Mouse (Mus musculus) CH12.LX (cell line): Measurements from ENCODE around the gene Snx32. TPM values are rescaled to one million over a fixed set of nuclear protein-coding genes. Genes with fewer than 3 reads are reported as not detected.

ENCODE experiments used
- DNase-seq: peaks from one replicate; pipeline ENCODE4 v3.0.0-alpha.2; 2013; ENCODE audit errors: extremely low read depth
- H3K27ac ChIP-seq: 2 replicates; pipeline ENCODE4 v1.5.1; 2012; ENCODE audit warnings: low read depth, mild to moderate bottlenecking, control low read depth, moderate library complexity; ENCODE audit not compliant: insufficient read depth
- H3K27me3 ChIP-seq: replicated peaks from 2 replicates; pipeline ENCODE3; 2012; ENCODE audit warnings: inconsistent platforms
- H3K36me3 ChIP-seq, 2 experiments: replicated peaks in 1 of 2; 2 replicates each; pipeline versions ENCODE3 to v1.6.1; 2012; ENCODE audit warnings: inconsistent platforms in 1 of 2, low read length in 1 of 2, mild to moderate bottlenecking in 1 of 2, mixed read lengths in 1 of 2, moderate library complexity in 1 of 2; ENCODE audit not compliant: control insufficient read depth in 1 of 2, insufficient read depth in 1 of 2
- H3K4me1 ChIP-seq, 2 experiments: 2 replicates each; pipeline ENCODE4 v1.6.1; 2012; ENCODE audit warnings: inconsistent platforms in 1 of 2, moderate library complexity in 1 of 2; ENCODE audit not compliant: insufficient read depth in 2 of 2, control insufficient read depth in 1 of 2
- H3K4me2 ChIP-seq: 2 replicates; pipeline ENCODE4 v1.6.1; 2012; ENCODE audit warnings: low read depth, mild to moderate bottlenecking, control low read depth; ENCODE audit not compliant: poor library complexity, insufficient read depth, severe bottlenecking
- H3K4me3 ChIP-seq, 3 experiments: fragments of 150-350 bp in 1 of 3; sonication (generic) in 1 of 3; replicated peaks in 1 of 3; 2 replicates each; pipeline versions ENCODE3 to v1.5.1; 2011 to 2012; ENCODE audit warnings: low read depth in 2 of 3, low read length in 2 of 3, mild to moderate bottlenecking in 2 of 3, moderate library complexity in 2 of 3, control low read depth in 1 of 3, improper control_type of control experiment in 1 of 3, inconsistent platforms in 1 of 3, mixed read lengths in 1 of 3; ENCODE audit not compliant: poor library complexity in 1 of 3
- H3K79me2 ChIP-seq: replicated peaks from 2 replicates; pipeline ENCODE4 v1.6.1; 2012; ENCODE audit warnings: mild to moderate bottlenecking, moderate library complexity; ENCODE audit not compliant: control insufficient read depth, poor library complexity, insufficient read depth, severe bottlenecking; ENCODE audit errors: extremely low read depth
- H3K9ac ChIP-seq: 2 replicates; pipeline ENCODE4 v1.6.1; 2012; ENCODE audit warnings: low read depth, mild to moderate bottlenecking, control low read depth, moderate library complexity; ENCODE audit not compliant: insufficient read depth
- H3K9me3 ChIP-seq: replicated peaks from 2 replicates; pipeline ENCODE3; 2012; ENCODE audit warnings: low read length, inconsistent platforms, mixed read lengths
- BHLHE40 ChIP-seq: IDR thresholded peaks from 2 replicates; pipeline ENCODE4 v1.6.1; 2011; ENCODE audit warnings: mild to moderate bottlenecking, low read depth, low read length, improper control_type of control experiment
- CHD1 ChIP-seq: IDR thresholded peaks from 2 replicates; pipeline ENCODE4 v1.6.1; 2012; ENCODE audit warnings: low read depth, low read length, improper control_type of control experiment, inconsistent platforms
- E2F4 ChIP-seq: IDR thresholded peaks from 2 replicates; pipeline ENCODE4 v1.6.1; 2011; ENCODE audit warnings: low read depth, low read length, improper control_type of control experiment; ENCODE audit not compliant: insufficient replicate concordance
- ELF1 ChIP-seq: IDR thresholded peaks from 2 replicates; pipeline ENCODE4 v1.6.1; 2014; ENCODE audit warnings: low read depth, mild to moderate bottlenecking, inconsistent platforms, low read length, improper control_type of control experiment
- ETS1 ChIP-seq: conservative IDR thresholded peaks from 2 replicates; pipeline ENCODE4 v1.6.1; 2012; ENCODE audit warnings: low read depth, mild to moderate bottlenecking, inconsistent platforms, low read length, improper control_type of control experiment, moderate library complexity
- GABPA ChIP-seq: IDR thresholded peaks from 2 replicates; pipeline ENCODE4 v1.6.1; 2012; ENCODE audit warnings: low read depth, low read length, improper control_type of control experiment, inconsistent platforms; ENCODE audit not compliant: insufficient replicate concordance
- HCFC1 ChIP-seq: IDR thresholded peaks from 2 replicates; pipeline ENCODE4 v1.6.1; 2012; ENCODE audit warnings: low read depth, mild to moderate bottlenecking, inconsistent platforms, low read length, improper control_type of control experiment
- JUND ChIP-seq: conservative IDR thresholded peaks from 2 replicates; pipeline ENCODE4 v1.6.1; 2011; ENCODE audit warnings: low read depth, low read length, improper control_type of control experiment
- KAT2A ChIP-seq: IDR thresholded peaks from 2 replicates; pipeline ENCODE4 v1.6.1; 2012; ENCODE audit warnings: low read length, improper control_type of control experiment, inconsistent platforms; ENCODE audit not compliant: insufficient replicate concordance
- MAFK ChIP-seq: IDR thresholded peaks from 2 replicates; pipeline ENCODE4 v1.6.1; 2011; ENCODE audit warnings: low read length, improper control_type of control experiment; ENCODE audit not compliant: insufficient replicate concordance
- MAX ChIP-seq: IDR thresholded peaks from 2 replicates; pipeline ENCODE4 v1.6.1; 2011; ENCODE audit warnings: low read length, improper control_type of control experiment
- MEF2A ChIP-seq: IDR thresholded peaks from 2 replicates; pipeline ENCODE4 v1.6.1; 2014; ENCODE audit warnings: low read depth, mild to moderate bottlenecking, inconsistent platforms, low read length, improper control_type of control experiment, borderline replicate concordance
- MXI1 ChIP-seq: IDR thresholded peaks from 2 replicates; pipeline ENCODE4 v1.6.1; 2011; ENCODE audit warnings: mild to moderate bottlenecking, low read depth, low read length, improper control_type of control experiment
- NELFE ChIP-seq: IDR thresholded peaks from 2 replicates; pipeline ENCODE4 v1.6.1; 2011; ENCODE audit warnings: low read depth, low read length, improper control_type of control experiment
- PAX5 ChIP-seq: IDR thresholded peaks from 2 replicates; pipeline ENCODE4 v1.6.1; 2012; ENCODE audit warnings: low read length, inconsistent platforms, mixed read lengths
- RAD21 ChIP-seq: IDR thresholded peaks from 2 replicates; pipeline ENCODE4 v1.6.1; 2011; ENCODE audit warnings: low read depth, mild to moderate bottlenecking, low read length, improper control_type of control experiment, moderate library complexity
- SIN3A ChIP-seq: IDR thresholded peaks from 2 replicates; pipeline ENCODE4 v1.6.1; 2012; ENCODE audit warnings: low read length, improper control_type of control experiment, inconsistent platforms
- TBP ChIP-seq: conservative IDR thresholded peaks from 2 replicates; pipeline ENCODE4 v1.6.1; 2011; ENCODE audit warnings: low read depth, low read length, improper control_type of control experiment
- TCF12 ChIP-seq: IDR thresholded peaks from 2 replicates; pipeline ENCODE4 v1.6.1; 2014; ENCODE audit warnings: low read depth, mild to moderate bottlenecking, inconsistent platforms, low read length, improper control_type of control experiment
- USF2 ChIP-seq: conservative IDR thresholded peaks from 2 replicates; pipeline ENCODE4 v1.6.1; 2011; ENCODE audit warnings: low read depth, low read length, improper control_type of control experiment
- ZC3H11A ChIP-seq: IDR thresholded peaks from 2 replicates; pipeline ENCODE4 v1.6.1; 2012; ENCODE audit warnings: low read depth, mild to moderate bottlenecking, inconsistent platforms, low read length, improper control_type of control experiment
- ZNF384 ChIP-seq: IDR thresholded peaks from 2 replicates; pipeline ENCODE4 v1.6.1; 2012; ENCODE audit warnings: low read depth, low read length, improper control_type of control experiment, inconsistent platforms
- dilution Hi-C: fragments of 300-500 bp; cut with MboI; formaldehyde crosslinking; loops from 2 replicates; pipeline ENCODE4 v1.14.3; 2020; ENCODE audit warnings: low sequenced_read_pairs; ENCODE audit not compliant: extremely low pct_unique_long_range_greater_than_20kb, extremely low pct_ligation_motif_present
- in situ Hi-C: fragments of 300-500 bp; cut with MboI; formaldehyde crosslinking; loops from 3 replicates; pipeline ENCODE4 v1.14.3; 2019; ENCODE audit warnings: low sequenced_read_pairs, low pct_ligation_motif_present, low pct_unique_long_range_greater_than_20kb, mixed read lengths
- polyA plus RNA-seq: library from polyadenylated mRNA; unstranded; fragments of >175 nt; gene quantifications from 2 replicates; pipeline ENCODE4 v1.2.1, GENCODE M21; 2012; ENCODE audit warnings: low read depth; ENCODE audit not compliant: insufficient read length
- total RNA-seq, 2 experiments: library from RNA; depleted of rRNA; stranded (reverse); fragments of 300-350 nt in 1 of 2; fragments of >200 nt in 1 of 2; gene quantifications; 2 replicates each; pipeline ENCODE4 v1.2.3; 2012 to 2014

The Snx32 gene
- total and polyA plus RNA-seq, 3 experiments: 0.75 to 2.7 (median 2.4) TPM

GRCm38 (mm10) chr19:5559631-5560456 is 49.5 kb upstream of the Snx32 start:
- Histone ChIP-seq H3K4me3 (peak overlapping the region in 1 of 3 experiments; percentile 3), H3K9me3 (peaks cover 18% of the 10 kb centered on the region), H3K27me3 (peaks cover 81% of the 10 kb centered on the region), H3K36me3 (no peaks in the 10 kb centered on the region), H3K79me2 (no peaks in the 10 kb centered on the region), H3K4me1 (no peaks in the 10 kb centered on the region), H3K9ac (no peak overlapping the region), H3K4me2 (peak overlapping the region; percentile 27; the same call in 1 of the 2 replicates), H3K27ac (no peak overlapping the region)
- in situ Hi-C loops (loop anchor here (5.0 kb wide), 1 partner anchor 33 kb away; no protein-coding TSS in a partner anchor), dilution Hi-C loops (no loop called here)
- no peak for DNase-seq
- TF ChIP-seq TCF12: no peak

GRCm38 (mm10) chr19:5559229-5559628 is 48.9 kb upstream of the Snx32 start:
- Histone ChIP-seq H3K9ac (no peak overlapping the region), H3K79me2 (no peaks in the 10 kb centered on the region), H3K4me3 (no peak overlapping the region), H3K27me3 (peaks cover 76% of the 10 kb centered on the region), H3K4me1 (no peaks in the 10 kb centered on the region), H3K27ac (no peak overlapping the region), H3K9me3 (peaks cover 18% of the 10 kb centered on the region), H3K4me2 (no peak overlapping the region), H3K36me3 (no peaks in the 10 kb centered on the region)
- dilution Hi-C loops: no loop called here
- DNase-seq: no peak
- in situ Hi-C loops: no loop called here
- TF ChIP-seq TCF12: no peak
- TF ChIP-seq NELFE: no peak
- no peak for TF ChIP-seq E2F4
- TF ChIP-seq JUND: no peak
- no peak for TF ChIP-seq KAT2A
- TF ChIP-seq CHD1: no peak
- TF ChIP-seq HCFC1: no peak
- TF ChIP-seq PAX5: no peak
- TF ChIP-seq SIN3A: no peak
- no peak for TF ChIP-seq ELF1
- TF ChIP-seq ZC3H11A: no peak
- TF ChIP-seq MAX: no peak
- TF ChIP-seq RAD21: no peak

- in situ Hi-C loops: no loop called here
- peaks cover 74% of the 10 kb centered on the region for H3K27me3 ChIP-seq
- no peak overlapping the region for H3K9ac ChIP-seq
- dilution Hi-C loops: no loop called here
- TF ChIP-seq ZC3H11A (no peak), MEF2A (no peak), TBP (no peak), ETS1 (no peak), ELF1 (no peak), GABPA (no peak), MXI1 (no peak), RAD21 (no peak), BHLHE40 (no peak), MAFK (no peak), HCFC1 (no peak), USF2 (no peak), ZNF384 (no peak), JUND (no peak)
- no peaks in the 10 kb centered on the region for H3K36me3 ChIP-seq
- no peak overlapping the region for H3K4me3 ChIP-seq
- H3K4me2 ChIP-seq: no peak overlapping the region
- peaks cover 18% of the 10 kb centered on the region for H3K9me3 ChIP-seq
- no peaks in the 10 kb centered on the region for H3K79me2 ChIP-seq
- no peak for DNase-seq
- no peak overlapping the region for H3K27ac ChIP-seq
- no peaks in the 10 kb centered on the region for H3K4me1 ChIP-seq
Measured at GRCm38 (mm10) chr19:5558770-5559169, 48.4 kb upstream of the Snx32 start.
